Mouse (Mus musculus): ENCODE data around the gene Gm7982. TPM values are rescaled to one million over a fixed set of nuclear protein-coding genes. Genes with fewer than 3 reads are reported as not detected.
"Not testable (repeated sequence)": the region's sequence is repeated elsewhere in the genome, so short reads cannot be mapped to it uniquely, and the experiment has no call there.

The Gm7982 gene
- total RNA-seq (2014; rRNA removed) (not detected in 2 replicates), polyA plus RNA-seq (2015; fragmentation: Nextera tagmentation; extraction: Ambion mirVana) (not detected in 2 replicates)

DNA sequence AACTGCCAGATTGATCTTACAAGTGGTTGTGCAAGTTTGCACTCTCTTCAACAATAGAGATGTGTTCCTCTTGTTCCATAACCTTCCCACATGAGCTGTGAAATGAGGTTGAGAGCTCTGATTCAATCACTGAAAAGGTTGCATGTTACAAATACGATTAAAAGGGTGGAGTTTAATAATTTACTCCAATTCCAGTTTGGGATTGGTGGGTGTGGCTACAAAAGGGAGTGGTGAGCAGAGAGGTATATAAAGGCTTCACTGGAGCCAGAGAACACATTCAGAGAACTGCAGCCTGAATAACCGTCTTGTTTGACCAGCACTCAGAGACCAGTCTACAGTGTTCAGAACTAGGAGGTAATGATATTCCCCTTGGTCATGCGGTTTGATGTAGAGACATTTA is at the start of gene Gm7982:
TSS of gene Gm7982 (plus strand) at position 301 of the 400 bp plus-strand sequence.
- WGBS: no CpG with 5 or more reads among the region's 3 CpGs
- H3K4me1 ChIP-seq (ENCODE audit: insufficient read depth, low read length): not testable (repeated sequence)

GRCm38 (mm10) chr5:95736073-95736472 is 5.7 kb upstream of the Gm7982 start, which contains the start of gene Gm7978:
Gene Gm7978, minus strand, starts transcription at chr5:95736173.
- not testable (repeated sequence) for H3K4me1 ChIP-seq (ENCODE audit: insufficient read depth, low read length); H3K4me2 ChIP-seq (ENCODE audit: low read depth, low read length); H3K4me3 ChIP-seq (ENCODE audit: low read length); H3K9me3 ChIP-seq (ENCODE audit: low read length); H3K27me3 ChIP-seq (ENCODE audit: insufficient read depth, low read length); H3K27ac ChIP-seq; ATAC-seq; H3K9ac ChIP-seq (replicated peaks; ENCODE audit: low read length); H3K36me3 ChIP-seq (ENCODE audit: insufficient read depth, low read length); DNase-seq (ENCODE audit: low spot score)
- WGBS: no CpG with 5 or more reads among the region's 1 CpGs

More for the DNA sequence above, at the start of gene Gm7982:
- not testable (repeated sequence) for H3K36me3 ChIP-seq (ENCODE audit: insufficient read depth, low read length); H3K4me2 ChIP-seq (ENCODE audit: low read depth, low read length); DNase-seq (ENCODE audit: low spot score); H3K9me3 ChIP-seq (ENCODE audit: low read length); ATAC-seq; H3K4me3 ChIP-seq (ENCODE audit: low read length); H3K27ac ChIP-seq; H3K27me3 ChIP-seq (ENCODE audit: insufficient read depth, low read length); H3K9ac ChIP-seq (replicated peaks; ENCODE audit: low read length)

- H3K27ac ChIP-seq; H3K4me2 ChIP-seq (ENCODE audit: low read depth, low read length); H3K27me3 ChIP-seq (ENCODE audit: insufficient read depth, low read length); DNase-seq (ENCODE audit: low spot score); H3K9ac ChIP-seq (replicated peaks; ENCODE audit: low read length); H3K36me3 ChIP-seq (ENCODE audit: insufficient read depth, low read length); H3K4me1 ChIP-seq (ENCODE audit: insufficient read depth, low read length); H3K4me3 ChIP-seq (ENCODE audit: low read length); ATAC-seq; H3K9me3 ChIP-seq (ENCODE audit: low read length): not testable (repeated sequence)
- WGBS: no CpG with 5 or more reads among the region's 2 CpGs
These were observed 33.9 kb downstream of the Gm7982 start, which contains the start of gene E330014E10Rik for GRCm38 (mm10) chr5:95775690-95776089. Gene E330014E10Rik, plus strand, starts transcription at chr5:95775990.

Other genes starting within 250 kb of the Gm7982 start
- gene Gm3286, start 231.3 kb upstream of the Gm7982 start, total RNA-seq (2014; rRNA removed): not detected in 2 replicates
- gene Gm3286, start 231.3 kb upstream of the Gm7982 start, polyA plus RNA-seq (2015; fragmentation: Nextera tagmentation; extraction: Ambion mirVana): not detected in 2 replicates
- gene Gm7971, start 147.1 kb upstream of the Gm7982 start, total RNA-seq (2014; rRNA removed): not detected in 2 replicates
- gene Gm7971, start 147.1 kb upstream of the Gm7982 start, polyA plus RNA-seq (2015; fragmentation: Nextera tagmentation; extraction: Ambion mirVana): not detected in 2 replicates
- not detected in 2 replicates for gene Gm7978, start 5.8 kb upstream of the Gm7982 start, total RNA-seq (2014; rRNA removed)
- not detected in 2 replicates for gene Gm7978, start 5.8 kb upstream of the Gm7982 start, polyA plus RNA-seq (2015; fragmentation: Nextera tagmentation; extraction: Ambion mirVana)
- gene E330014E10Rik, start 34.0 kb downstream of the Gm7982 start, total RNA-seq (2014; rRNA removed): not detected in 2 replicates
- gene E330014E10Rik, start 34.0 kb downstream of the Gm7982 start, polyA plus RNA-seq (2015; fragmentation: Nextera tagmentation; extraction: Ambion mirVana): not detected in 2 replicates
- gene Cxcl13, start 214.9 kb downstream of the Gm7982 start, total RNA-seq (2014; rRNA removed): 0.14 TPM in 1 of 2 replicates, not detected in the other
- 0.38 and 0.42 TPM in 2 replicates for gene Cxcl13, start 214.9 kb downstream of the Gm7982 start, polyA plus RNA-seq (2015; fragmentation: Nextera tagmentation; extraction: Ambion mirVana)